Mouse (Mus musculus) telencephalon, adult 2 months (tissue): Measurements from ENCODE around the gene Apba1.
A peak's percentile ranks its signal among the peaks of the same experiment; 100 is the strongest.

ENCODE experiments used
- DNase-seq: peaks from one replicate; pipeline ENCODE4 v3.0.0-alpha.2; 2011; ENCODE audit warnings: low read depth, low spot score

Gene Apba1

GRCm38 (mm10) chr19:23930826-23931225, 172.1 kb downstream of the Apba1 start:
- DNase-seq: peak; percentile 60

- no peak for DNase-seq
These were observed 182.8 kb downstream of the Apba1 start for GRCm38 (mm10) chr19:23941422-23941949.

GRCm38 (mm10) chr19:23942886-23943285, 184.2 kb downstream of the Apba1 start:
- no peak for DNase-seq

GRCm38 (mm10) chr19:23946026-23946685, 187.5 kb downstream of the Apba1 start:
- DNase-seq: no peak

- no peak for DNase-seq
These were observed 188.1 kb downstream of the Apba1 start for GRCm38 (mm10) chr19:23946751-23947150.

GRCm38 (mm10) chr19:23947871-23948270, 189.2 kb downstream of the Apba1 start:
- DNase-seq: no peak

- no peak for DNase-seq
These were observed 189.8 kb downstream of the Apba1 start for GRCm38 (mm10) chr19:23948301-23949000.

- no peak for DNase-seq
These were observed 196.8 kb downstream of the Apba1 start for GRCm38 (mm10) chr19:23955461-23955860.

- no peak for DNase-seq
These were observed 197.8 kb downstream of the Apba1 start for GRCm38 (mm10) chr19:23956299-23956975.

- no peak for DNase-seq
These were observed 198.9 kb downstream of the Apba1 start for GRCm38 (mm10) chr19:23957563-23957962.

GRCm38 (mm10) chr19:23958925-23959324, 200.2 kb downstream of the Apba1 start:
- DNase-seq: no peak

- no peak for DNase-seq
These were observed 201.2 kb downstream of the Apba1 start for GRCm38 (mm10) chr19:23959870-23960269.

GRCm38 (mm10) chr19:23960275-23960674, 201.6 kb downstream of the Apba1 start:
- DNase-seq: no peak

- no peak for DNase-seq
These were observed 202.3 kb downstream of the Apba1 start for GRCm38 (mm10) chr19:23960831-23961447.

GRCm38 (mm10) chr19:23961516-23961915, 202.8 kb downstream of the Apba1 start:
- DNase-seq: no peak

GRCm38 (mm10) chr19:23964401-23964910, 205.8 kb downstream of the Apba1 start:
- DNase-seq: no peak

- no peak for DNase-seq
These were observed 207.7 kb downstream of the Apba1 start for GRCm38 (mm10) chr19:23966376-23966775.

GRCm38 (mm10) chr19:23967156-23967555, 208.5 kb downstream of the Apba1 start:
- DNase-seq: peak; percentile 79

GRCm38 (mm10) chr19:23968125-23968861, 209.6 kb downstream of the Apba1 start:
- DNase-seq: no peak

- no peak for DNase-seq
These were observed 210.2 kb downstream of the Apba1 start for GRCm38 (mm10) chr19:23968862-23969225.

- DNase-seq: no peak
These were observed 211.7 kb downstream of the Apba1 start for GRCm38 (mm10) chr19:23970374-23970773.
